In genomic region chr2:179663652-179664051, GRCm38 (mm10) we compare ENCODE assay signal across 13 mouse cellular contexts.
DNase-seq lines count a peak whose midpoint lies in the region; ATAC-seq and TF ChIP-seq lines count a peak whose summit lies in the region.
"Had no signal": no experiment of that assay in that cellular context is flagged by ENCODE, and none has a peak within 500 bp of the region (broad histone marks: within the 10 kb centered on the region; RNA-seq: fewer than 3 reads in every experiment).

No protein-coding gene starts in this region.

- H3K4me2 ChIP-seq in intestine, postnatal 0 days (replicated peaks; ENCODE audit: low read depth): no peak overlapping the region
- no peak overlapping the region for H3K4me2 ChIP-seq in intestine, embryonic 15.5 days (replicated peaks)
- no peak overlapping the region for H3K4me2 ChIP-seq in midbrain, embryonic 14.5 days (ENCODE audit: low read length)
- no peak overlapping the region for H3K4me2 ChIP-seq in neural tube, embryonic 15.5 days

- H3K4me3 ChIP-seq in intestine, postnatal 0 days (ENCODE audit: low read depth, low read length): no peak overlapping the region
- H3K4me3 ChIP-seq in intestine, embryonic 15.5 days (replicated peaks): no peak overlapping the region
- H3K4me3 ChIP-seq in midbrain, embryonic 10.5 days: no peak overlapping the region
- no peak overlapping the region for H3K4me3 ChIP-seq in midbrain, embryonic 14.5 days (replicated peaks; ENCODE audit: low read depth, low read length)
- H3K4me3 ChIP-seq in neural tube, embryonic 15.5 days (replicated peaks): no peak overlapping the region

- H3K9ac ChIP-seq in intestine, postnatal 0 days (ENCODE audit: low read depth, low read length): no peak overlapping the region
- no peak overlapping the region for H3K9ac ChIP-seq in intestine, embryonic 15.5 days
- no peak overlapping the region for H3K9ac ChIP-seq in midbrain, embryonic 14.5 days (replicated peaks; ENCODE audit: low read length)
- no peak overlapping the region for H3K9ac ChIP-seq in neural tube, embryonic 15.5 days (replicated peaks)
- H3K9ac ChIP-seq: heart, embryonic 15.5 days had no signal

- ATAC-seq in intestine, postnatal 0 days: no peak
- no peak for ATAC-seq in intestine, embryonic 15.5 days
- ATAC-seq in midbrain, embryonic 14.5 days (ENCODE audit: low FRiP score, low TSS enrichment): no peak
- peak; percentile 23; the same call in 1 of the 2 replicates for ATAC-seq in neural tube, embryonic 15.5 days (ENCODE audit: low FRiP score)

- H3K4me1 ChIP-seq in intestine, postnatal 0 days (replicated peaks; ENCODE audit: control insufficient read depth, insufficient read depth, low read length): no peaks in the 10 kb centered on the region
- peaks cover 8% of the 10 kb centered on the region; the same call in 1 of the 2 replicates for H3K4me1 ChIP-seq in intestine, embryonic 15.5 days (replicated peaks)
- peaks cover 29% of the 10 kb centered on the region for H3K4me1 ChIP-seq in midbrain, embryonic 10.5 days
- H3K4me1 ChIP-seq in midbrain, embryonic 14.5 days (ENCODE audit: control insufficient read depth, insufficient read depth, low read length): peaks cover 15% of the 10 kb centered on the region; the same call in 1 of the 2 replicates
- H3K4me1 ChIP-seq in neural tube, embryonic 15.5 days: peaks cover 41% of the 10 kb centered on the region
- H3K4me1 ChIP-seq: heart, embryonic 15.5 days had no signal

- H3K27ac ChIP-seq in intestine, postnatal 0 days (ENCODE audit: low read depth, low read length): no peak overlapping the region
- H3K27ac ChIP-seq in intestine, embryonic 15.5 days: no peak overlapping the region
- H3K27ac ChIP-seq in midbrain, embryonic 10.5 days (replicated peaks): no peak overlapping the region
- no peak overlapping the region for H3K27ac ChIP-seq in midbrain, embryonic 14.5 days (replicated peaks; ENCODE audit: low read depth, low read length)
- no peak overlapping the region; the same call in 1 of the 2 replicates for H3K27ac ChIP-seq in neural tube, embryonic 15.5 days (replicated peaks)
- H3K27ac ChIP-seq: heart, embryonic 15.5 days had no signal

- 0 out of 2 replicates have a peak, but pooled peaks cover 3% of the 10 kb centered on the region for H3K27me3 ChIP-seq in intestine, postnatal 0 days (replicated peaks; ENCODE audit: control insufficient read depth, insufficient read depth, low read length)
- H3K27me3 ChIP-seq in intestine, embryonic 15.5 days (replicated peaks): peaks cover 3% of the 10 kb centered on the region; the same call in 1 of the 2 replicates
- peaks cover 99% of the 10 kb centered on the region for H3K27me3 ChIP-seq in midbrain, embryonic 10.5 days (ENCODE audit: low read depth, poor library complexity, severe bottlenecking)
- H3K27me3 ChIP-seq in midbrain, embryonic 14.5 days (ENCODE audit: control insufficient read depth, insufficient read depth, low read length): peaks cover 25% of the 10 kb centered on the region; the same call in 1 of the 2 replicates
- peaks cover 34% of the 10 kb centered on the region for H3K27me3 ChIP-seq in neural tube, embryonic 15.5 days (replicated peaks)

- DNase-seq in adrenal gland, postnatal 36 days: peak; percentile 8 to 29
- no peak for DNase-seq in adrenal gland, adult 2 months
- peak; percentile 30 for DNase-seq in midbrain, embryonic 10.5 days (ENCODE audit: low spot score)
- no peak for DNase-seq in midbrain, embryonic 14.5 days
- DNase-seq in frontal cortex, postnatal 14 days (ENCODE audit: low spot score in 2 of 2): no peak
- DNase-seq: cerebellum, adult 9-10 months; gastrocnemius, postnatal 10 days; kidney, adult 8-10 months; thymus, adult 18-20 months had no signal

- peak; percentile 47 for TF ChIP-seq CTCF in intestine, postnatal 0 days (IDR thresholded peaks at IDR 0.05; ENCODE audit: low read depth)

- H3K9me3 ChIP-seq in intestine, postnatal 0 days (ENCODE audit: control insufficient read depth): no peaks in the 10 kb centered on the region
- no peaks in the 10 kb centered on the region for H3K9me3 ChIP-seq in intestine, embryonic 15.5 days
- H3K9me3 ChIP-seq in midbrain, embryonic 10.5 days (replicated peaks): peaks cover 5% of the 10 kb centered on the region; the same call in 1 of the 2 replicates
- no peaks in the 10 kb centered on the region for H3K9me3 ChIP-seq in midbrain, embryonic 14.5 days (ENCODE audit: control insufficient read depth, low read length)
- no peaks in the 10 kb centered on the region for H3K9me3 ChIP-seq in neural tube, embryonic 15.5 days (replicated peaks)
- H3K9me3 ChIP-seq: heart, embryonic 15.5 days had no signal

- H3K36me3 ChIP-seq in intestine, postnatal 0 days (ENCODE audit: control insufficient read depth, insufficient read depth): no peaks in the 10 kb centered on the region
- H3K36me3 ChIP-seq in intestine, embryonic 15.5 days: no peaks in the 10 kb centered on the region
- H3K36me3 ChIP-seq in midbrain, embryonic 10.5 days: no peaks in the 10 kb centered on the region
- H3K36me3 ChIP-seq in midbrain, embryonic 14.5 days (ENCODE audit: control insufficient read depth, insufficient read depth, low read length): no peaks in the 10 kb centered on the region
- no peaks in the 10 kb centered on the region for H3K36me3 ChIP-seq in neural tube, embryonic 15.5 days
- H3K36me3 ChIP-seq: heart, embryonic 15.5 days had no signal

- WGBS in intestine, postnatal 0 days: 46% methylated on average over 9 of the region's 9 CpGs
- WGBS in intestine, embryonic 15.5 days: 52% methylated on average over 9 of the region's 9 CpGs
- WGBS in midbrain, embryonic 10.5 days: 47% methylated on average over 9 of the region's 9 CpGs
- 34% methylated on average over 9 of the region's 9 CpGs for WGBS in midbrain, embryonic 14.5 days
- WGBS in neural tube, embryonic 15.5 days: 9% methylated on average over 9 of the region's 9 CpGs

Comparison
In these comparisons a context has a peak if more than half of its experiments do, and no peak if none do; other contexts are left out.
1. DNase-seq: peak in adrenal gland, postnatal 36 days (2 of 2) and midbrain, embryonic 10.5 days (single experiment); none in adrenal gland, adult 2 months (single experiment), midbrain, embryonic 14.5 days (single experiment) and frontal cortex, postnatal 14 days (0 of 2).